Mouse (Mus musculus): Measurements from ENCODE around the gene Olfr800.

The Olfr800 gene

GRCm38 (mm10) chr10:129657394-129657793 lies at the start of gene Olfr800:
Gene Olfr800 (plus strand): TSS chr10:129657694.
- no peak for DNase-seq (ENCODE audit: low read depth, low spot score)

GRCm38 (mm10) chr10:129612470-129612869 lies 45.0 kb upstream of the Olfr800 start, which contains the start of gene Olfr796:
Gene Olfr796 (minus strand): TSS chr10:129612570.
- no peak for DNase-seq (ENCODE audit: low read depth, low spot score)

- DNase-seq (ENCODE audit: low read depth, low spot score): no peak
These were observed 35.8 kb upstream of the Olfr800 start for GRCm38 (mm10) chr10:129621724-129622123.

GRCm38 (mm10) chr10:129623251-129623650 lies 34.2 kb upstream of the Olfr800 start:
- no peak for DNase-seq (ENCODE audit: low read depth, low spot score)

GRCm38 (mm10) chr10:129627834-129628233 lies 29.7 kb upstream of the Olfr800 start, which contains the start of gene Olfr798:
Gene Olfr798 (minus strand): TSS chr10:129627934.
- DNase-seq (ENCODE audit: low read depth, low spot score): no peak

GRCm38 (mm10) chr10:129637184-129637583 lies 20.3 kb upstream of the Olfr800 start, which contains the start of gene Olfr799:
Gene Olfr799 (plus strand): TSS chr10:129637484.
- DNase-seq (ENCODE audit: low read depth, low spot score): no peak

GRCm38 (mm10) chr10:129651763-129652162 lies 5.7 kb upstream of the Olfr800 start:
- no peak for DNase-seq (ENCODE audit: low read depth, low spot score)

GRCm38 (mm10) chr10:129673765-129674164 lies 16.3 kb downstream of the Olfr800 start, which contains the start of gene Olfr801:
Gene Olfr801 (minus strand): TSS chr10:129673865.
- no peak for DNase-seq (ENCODE audit: low read depth, low spot score)

GRCm38 (mm10) chr10:129688069-129688468 lies 30.6 kb downstream of the Olfr800 start, which contains the start of gene Olfr802:
Gene Olfr802 (minus strand): TSS chr10:129688169.
- no peak for DNase-seq (ENCODE audit: low read depth, low spot score)

- no peak for DNase-seq (ENCODE audit: low read depth, low spot score)
These were observed 36.7 kb downstream of the Olfr800 start, which contains the start of gene Olfr803 for GRCm38 (mm10) chr10:129694186-129694585. Gene Olfr803 (minus strand): TSS chr10:129694286.

- DNase-seq (ENCODE audit: low read depth, low spot score): no peak
These were observed 45.4 kb downstream of the Olfr800 start, which contains the start of gene Olfr804 for GRCm38 (mm10) chr10:129702910-129703309. Gene Olfr804 (plus strand): TSS chr10:129703210.
